Mouse (Mus musculus) G1E (cell line): ENCODE results near the gene Pid1. TPM values are rescaled to one million over a fixed set of nuclear protein-coding genes. Genes with fewer than 3 reads are reported as not detected.
"Not testable (repeated sequence)": the region's sequence is repeated elsewhere in the genome, so short reads cannot be mapped to it uniquely, and the experiment has no call there.

Experiments used
- ATAC-seq: 2 replicates; pipeline ENCODE4 v1.8.0; 2016; ENCODE audit warnings: mild to moderate bottlenecking; ENCODE audit not compliant: insufficient number of reproducible peaks, poor library complexity, low FRiP score, severe bottlenecking; ENCODE audit errors: extremely low read depth
- DNase-seq: peaks from one replicate; pipeline ENCODE4 v3.0.0; 2012; ENCODE audit warnings: low spot score
- H3K27me3 ChIP-seq: 2 replicates; pipeline ENCODE4 v1.6.1; 2012; ENCODE audit warnings: mild to moderate bottlenecking, low read length, inconsistent platforms; ENCODE audit not compliant: insufficient read depth
- H3K36me3 ChIP-seq: replicated peaks from 2 replicates; pipeline ENCODE3; 2012; ENCODE audit warnings: mild to moderate bottlenecking, inconsistent platforms
- H3K4me1 ChIP-seq: 2 replicates; pipeline ENCODE4 v1.6.1; 2012; ENCODE audit warnings: low read depth, low read length, inconsistent platforms, mixed read lengths; ENCODE audit not compliant: insufficient read depth
- H3K4me3 ChIP-seq: 2 replicates; pipeline ENCODE4 v1.5.1; 2012; ENCODE audit warnings: low read depth, mild to moderate bottlenecking, inconsistent platforms, low read length, moderate library complexity, mixed read lengths
- H3K9me3 ChIP-seq: replicated peaks from 2 replicates; pipeline ENCODE4 v1.6.1; 2012; ENCODE audit warnings: inconsistent platforms
- CTCF ChIP-seq: IDR thresholded peaks from 2 replicates; pipeline ENCODE4 v1.5.1; 2012; ENCODE audit warnings: low read depth, low read length, inconsistent platforms, mixed read lengths
- GATA1 ChIP-seq: IDR thresholded peaks from 2 replicates; pipeline ENCODE4 v1.6.1; 2012; ENCODE audit warnings: borderline replicate concordance, low read length, inconsistent platforms, mixed read lengths
- GATA2 ChIP-seq: IDR thresholded peaks from 2 replicates; pipeline ENCODE4 v1.6.1; 2012; ENCODE audit warnings: low read depth, low read length, inconsistent platforms, borderline replicate concordance
- POLR2AphosphoS5 ChIP-seq: IDR thresholded peaks from 2 replicates; pipeline ENCODE4 v1.6.1; 2012; ENCODE audit warnings: low read depth, low read length, inconsistent platforms; ENCODE audit not compliant: insufficient replicate concordance
- TAL1 ChIP-seq: conservative IDR thresholded peaks from 2 replicates; pipeline ENCODE4 v1.6.1; 2012; ENCODE audit warnings: low read depth, low read length, inconsistent platforms, mixed read lengths
- polyA plus RNA-seq: library from polyadenylated mRNA; stranded (reverse); fragments of >175 nt; gene quantifications from 2 replicates; pipeline ENCODE4 v1.2.3, GENCODE M21; 2012
- total RNA-seq, 2 experiments: library from RNA; stranded (forward) in 1 of 2; stranded (reverse) in 1 of 2; fragments of 200-1000 nt in 1 of 2; fragments of >200 nt in 1 of 2; fragmentation: Nextera tagmentation in 1 of 2; gene quantifications; 2 replicates each; pipeline ENCODE4 v1.2.3; 2014 to 2017

Pid1 gene
- total and polyA plus RNA-seq, 3 experiments, result 0.33 TPM; not detected in 2

- ATAC-seq, result no peak
- DNase-seq, result no peak
- Histone ChIP-seq H3K4me3 (no peak overlapping the region), H3K9me3 (peaks cover 5% of the 10 kb centered on the region), H3K27me3 (no peaks in the 10 kb centered on the region), H3K4me1 (no peaks in the 10 kb centered on the region), H3K36me3 (no peaks in the 10 kb centered on the region)
- TF ChIP-seq GATA1 (no peak), POLR2AphosphoS5 (no peak), TAL1 (no peak), GATA2 (no peak), CTCF (no peak)
These were observed 16.0 kb downstream of the Pid1 start for GRCm38 (mm10) chr1:84347796-84348476.

- not testable (repeated sequence) for DNase-seq, ATAC-seq, H3K36me3 ChIP-seq, H3K4me1 ChIP-seq, H3K27me3 ChIP-seq, H3K4me3 ChIP-seq
- H3K9me3 ChIP-seq, result peaks cover 10% of the 10 kb centered on the region
These were observed 31.2 kb downstream of the Pid1 start for GRCm38 (mm10) chr1:84332797-84333196.

GRCm38 (mm10) chr1:84331861-84332260 lies 32.1 kb downstream of the Pid1 start:
- not testable (repeated sequence) for DNase-seq, H3K36me3 ChIP-seq, H3K27me3 ChIP-seq, ATAC-seq, H3K4me3 ChIP-seq, H3K4me1 ChIP-seq
- H3K9me3 ChIP-seq, result peaks cover 16% of the 10 kb centered on the region

- Histone ChIP-seq H3K27me3 (no peaks in the 10 kb centered on the region), H3K4me1 (no peaks in the 10 kb centered on the region), H3K36me3 (no peaks in the 10 kb centered on the region), H3K9me3 (peaks cover 18% of the 10 kb centered on the region), H3K4me3 (no peak overlapping the region)
- TF ChIP-seq POLR2AphosphoS5 (no peak), TAL1 (no peak), GATA1 (no peak)
- ATAC-seq (no peak), DNase-seq (no peak)
These were observed 38.7 kb downstream of the Pid1 start for GRCm38 (mm10) chr1:84325309-84325708.

- DNase-seq (no peak), ATAC-seq (no peak)
- Histone ChIP-seq H3K4me1 (no peaks in the 10 kb centered on the region), H3K27me3 (no peaks in the 10 kb centered on the region), H3K36me3 (no peaks in the 10 kb centered on the region), H3K4me3 (no peak overlapping the region), H3K9me3 (peaks cover 9% of the 10 kb centered on the region)
- no peak for TF ChIP-seq POLR2AphosphoS5
- no peak for TF ChIP-seq TAL1
- TF ChIP-seq CTCF, result no peak
- no peak for TF ChIP-seq GATA1
- TF ChIP-seq GATA2, result no peak
These were observed 42.7 kb downstream of the Pid1 start for GRCm38 (mm10) chr1:84321327-84321726.

- Histone ChIP-seq H3K36me3 (no peaks in the 10 kb centered on the region), H3K9me3 (peaks cover 13% of the 10 kb centered on the region), H3K27me3 (no peaks in the 10 kb centered on the region), H3K4me3 (no peak overlapping the region), H3K4me1 (no peaks in the 10 kb centered on the region)
- no peak for DNase-seq
- no peak for ATAC-seq
- TF ChIP-seq POLR2AphosphoS5 (no peak), GATA1 (no peak), TAL1 (no peak), GATA2 (no peak), CTCF (no peak)
These were observed 45.4 kb downstream of the Pid1 start for GRCm38 (mm10) chr1:84318569-84318968.

- H3K4me1 ChIP-seq, result no peaks in the 10 kb centered on the region
- H3K4me3 ChIP-seq, result no peak overlapping the region
- peaks cover 13% of the 10 kb centered on the region for H3K9me3 ChIP-seq
- no peak for ATAC-seq
- no peaks in the 10 kb centered on the region for H3K36me3 ChIP-seq
- no peaks in the 10 kb centered on the region for H3K27me3 ChIP-seq
- TF ChIP-seq GATA1 (no peak), GATA2 (no peak), CTCF (no peak), POLR2AphosphoS5 (no peak), TAL1 (no peak)
- DNase-seq, result no peak
These were observed 46.2 kb downstream of the Pid1 start for GRCm38 (mm10) chr1:84317827-84318226.
